Mouse (Mus musculus) spleen, adult 12 weeks (tissue): ENCODE measurements around the gene Ssxb8.
"Not testable (repeated sequence)": the region's sequence is repeated elsewhere in the genome, so short reads cannot be mapped to it uniquely, and the experiment has no call there.

Experiments used
- DNase-seq: peaks from one replicate; pipeline ENCODE4 v3.0.0; 2022; ENCODE audit warnings: low spot score

The Ssxb8 gene

GRCm38 (mm10) chrX:8690744-8691143 is at the start of gene Ssxb8:
Gene Ssxb8, minus strand, starts transcription at chrX:8690844.
- DNase-seq: not testable (repeated sequence)

GRCm38 (mm10) chrX:8732907-8733306 is 42.3 kb upstream of the Ssxb8 start:
- no peak for DNase-seq

GRCm38 (mm10) chrX:8663085-8663484 is 27.6 kb downstream of the Ssxb8 start:
- no peak for DNase-seq
